Mouse (Mus musculus) right cerebral cortex, postnatal 10 days (tissue): Measurements from ENCODE around the gene Fut2.

Experiments
- DNase-seq, 2 experiments: peaks; one replicate each; pipeline ENCODE4 v3.0.0; 2021; ENCODE audit warnings: low spot score in 2 of 2

Fut2 gene

DNA sequence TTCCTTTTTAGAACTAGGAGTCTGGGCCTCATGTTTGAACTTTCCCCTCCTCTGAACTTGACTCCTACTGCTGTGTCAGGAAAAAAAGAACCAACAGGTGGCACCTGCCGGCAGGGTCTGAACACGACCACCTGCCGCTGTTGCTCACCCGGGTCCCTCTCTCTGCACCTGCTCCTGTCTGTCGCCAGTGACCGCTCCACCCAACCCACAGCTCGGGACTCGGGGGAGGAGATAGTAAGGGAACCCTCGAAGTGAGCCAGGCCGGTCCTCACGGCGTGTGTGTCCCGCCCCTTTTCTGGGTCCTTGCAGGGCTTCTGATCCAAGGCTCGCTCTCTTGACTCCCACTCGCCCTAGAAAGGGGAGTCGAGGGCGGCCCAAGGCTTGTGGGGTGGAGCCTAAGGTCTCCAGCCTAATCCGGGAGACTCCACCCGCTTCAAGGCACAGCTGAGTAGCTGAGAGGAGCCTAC is 26.6 kb downstream of the Fut2 start, which contains the start of gene Mamstr:
Mamstr (plus strand) TSS at position 417 of the 467 bp plus-strand sequence.
- no peak for DNase-seq

DNA sequence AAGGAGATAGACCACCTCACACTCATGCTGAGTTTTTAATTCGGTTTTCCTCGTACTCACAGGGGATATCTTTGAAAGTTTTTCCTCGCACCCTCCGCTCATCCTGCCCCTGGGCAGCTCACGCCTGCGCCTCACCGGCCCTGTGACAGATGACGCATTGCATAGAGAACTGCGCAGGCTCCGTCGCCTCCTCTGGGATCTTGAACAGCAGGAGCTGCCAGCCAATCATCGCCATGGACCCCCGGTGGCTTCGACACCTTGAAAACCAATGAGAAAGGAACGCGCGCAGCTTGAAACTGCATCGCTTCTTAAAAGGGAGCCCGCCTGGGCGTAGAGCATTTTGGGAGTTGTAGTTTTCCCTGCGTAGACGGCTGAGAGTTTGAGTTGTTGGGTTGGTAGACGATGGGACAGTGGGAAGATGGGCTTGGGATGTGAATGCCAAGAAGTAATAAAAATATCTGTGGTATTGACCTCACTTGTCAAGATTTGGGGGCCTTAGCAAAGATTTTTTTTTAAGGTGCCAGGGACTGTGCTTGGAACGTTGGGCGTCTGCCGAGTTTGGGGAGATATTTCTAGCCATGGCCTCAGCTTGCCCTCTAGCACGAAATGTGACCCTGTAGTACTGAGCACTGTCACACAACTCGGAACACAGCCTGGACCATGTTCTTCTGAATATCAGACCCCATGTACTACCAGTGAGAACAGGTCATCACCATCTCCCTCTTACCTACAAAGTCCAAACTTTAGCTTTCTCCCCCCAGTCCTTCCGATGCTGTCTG is 27.4 kb downstream of the Fut2 start:
- peak; percentile 98 to 99 for DNase-seq

DNA sequence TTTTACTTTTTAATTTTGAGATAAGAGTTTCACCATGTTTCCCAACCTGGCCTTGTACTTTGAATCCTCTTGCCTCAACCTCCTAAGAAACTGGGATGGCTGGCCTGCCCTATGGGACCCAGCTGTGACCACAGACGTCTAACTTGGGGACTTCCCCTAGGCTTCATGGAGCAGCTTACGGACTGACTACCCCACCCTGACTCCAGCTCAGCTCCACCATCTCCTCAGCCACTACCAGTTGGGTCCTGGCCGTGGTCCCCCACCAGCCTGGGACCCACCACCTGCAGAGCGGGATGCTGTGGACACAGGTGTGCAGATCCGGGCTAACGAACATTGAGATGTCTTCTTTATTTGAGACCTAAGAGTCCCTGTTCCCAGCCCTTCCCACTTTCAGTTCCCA is 28.5 kb downstream of the Fut2 start:
- no peak for DNase-seq

DNA sequence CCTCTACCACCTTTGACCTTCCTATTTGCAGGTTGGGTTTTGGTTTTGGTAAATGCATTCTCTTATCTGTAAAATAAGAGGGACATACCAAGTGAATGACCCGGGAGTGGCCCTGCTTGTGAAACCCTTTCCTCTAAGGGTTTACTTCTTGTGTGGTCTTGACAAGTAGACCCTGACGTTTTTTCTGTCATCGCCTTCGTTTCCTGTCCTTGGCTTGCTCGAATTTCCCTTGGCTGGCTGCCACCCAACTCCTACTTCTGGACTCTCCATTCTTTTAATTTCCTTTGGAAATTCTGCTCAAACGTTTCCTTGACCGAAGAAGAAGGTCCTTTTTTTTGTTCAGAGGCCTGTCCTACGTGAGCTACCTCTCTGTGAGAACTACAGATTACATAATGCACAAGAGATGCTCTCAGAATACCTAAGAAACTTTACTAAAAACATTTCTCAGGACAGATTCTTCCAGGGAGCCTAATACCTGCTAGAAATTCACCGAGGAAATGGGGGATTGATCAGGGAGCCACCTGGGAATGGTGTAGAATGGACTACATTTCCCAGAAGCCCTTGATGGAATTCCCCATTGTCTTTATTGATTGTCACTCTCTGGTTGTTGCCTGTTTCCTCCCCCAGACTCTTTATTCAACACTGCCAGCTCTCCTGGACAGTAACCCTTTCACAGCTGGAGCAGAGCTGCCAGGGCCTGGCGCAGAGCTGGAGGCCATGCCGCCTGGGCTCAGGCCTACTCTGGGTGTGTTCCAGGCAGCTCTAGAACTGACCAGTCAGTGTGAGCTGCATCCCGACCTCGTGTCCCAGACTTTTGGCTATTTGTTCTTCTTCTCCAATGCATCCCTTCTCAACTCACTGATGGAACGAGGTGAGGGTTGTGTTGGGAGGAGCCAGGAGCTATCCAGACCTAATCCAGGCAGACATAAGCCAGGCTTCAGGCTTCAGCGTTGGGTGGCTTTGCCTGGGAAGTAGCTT is 30.2 kb downstream of the Fut2 start:
- no peak for DNase-seq

- no peak for DNase-seq
Observed at GRCm38 (mm10) chr7:45634946-45635681, 31.1 kb downstream of the Fut2 start.

DNA sequence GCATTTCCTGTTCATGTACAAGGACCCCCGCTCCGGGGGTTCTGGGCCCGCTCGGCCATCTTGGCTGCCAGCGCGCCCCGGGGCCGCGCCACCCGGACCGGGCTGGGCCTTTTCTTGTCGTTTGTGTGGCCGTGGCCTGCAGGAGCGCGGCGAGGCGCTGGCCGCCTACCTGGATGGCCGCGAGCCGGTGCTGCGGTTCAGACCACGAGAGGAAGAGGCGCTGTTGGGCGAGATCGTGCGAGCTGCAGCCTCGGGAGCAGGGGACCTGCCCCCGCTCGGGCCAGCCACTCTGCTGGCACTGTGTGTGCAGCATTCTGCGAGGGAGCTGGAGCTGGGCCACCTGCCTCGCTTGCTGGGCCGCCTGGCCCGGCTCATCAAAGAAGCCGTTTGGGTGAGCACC is 33.7 kb downstream of the Fut2 start:
- DNase-seq, result peak in 1 of 2 experiments; percentile 47

GRCm38 (mm10) chr7:45630064-45630907 is 35.9 kb downstream of the Fut2 start:
- DNase-seq, result no peak

- peak; percentile 85 to 90 for DNase-seq
Observed at GRCm38 (mm10) chr7:45628364-45629294, 37.6 kb downstream of the Fut2 start.

DNA sequence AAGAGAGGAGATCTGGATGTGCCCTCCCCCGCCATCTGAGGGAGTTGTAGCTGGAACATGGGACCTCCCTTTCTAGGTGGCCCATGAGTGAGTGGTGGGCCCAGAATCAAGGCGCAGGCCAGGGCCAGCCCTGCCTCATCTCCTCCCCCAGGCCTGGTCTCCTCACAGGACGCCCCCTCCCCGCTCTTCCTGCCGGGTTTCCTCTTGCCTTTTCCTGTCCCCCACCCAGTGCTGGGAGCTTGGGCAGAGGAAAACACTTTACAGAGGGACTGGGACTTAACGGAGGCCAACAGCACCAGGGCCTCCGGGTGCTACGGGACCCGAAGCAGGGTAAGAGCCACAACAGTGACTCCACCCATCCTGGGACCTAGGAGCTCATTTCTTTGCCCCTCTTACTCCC is 38.9 kb downstream of the Fut2 start, which contains the start of gene Rasip1:
Rasip1 (plus strand) TSS at position 228 of the 400 bp plus-strand sequence.
- no peak for DNase-seq

- no peak for DNase-seq
Observed at GRCm38 (mm10) chr7:45626571-45627076, 39.6 kb downstream of the Fut2 start.

- DNase-seq, result no peak
Observed at GRCm38 (mm10) chr7:45625481-45625880, 40.7 kb downstream of the Fut2 start.

- DNase-seq, result no peak
Observed at GRCm38 (mm10) chr7:45624718-45625117, 41.5 kb downstream of the Fut2 start.

- no peak for DNase-seq
Observed at GRCm38 (mm10) chr7:45623507-45623906, 42.7 kb downstream of the Fut2 start.

DNA sequence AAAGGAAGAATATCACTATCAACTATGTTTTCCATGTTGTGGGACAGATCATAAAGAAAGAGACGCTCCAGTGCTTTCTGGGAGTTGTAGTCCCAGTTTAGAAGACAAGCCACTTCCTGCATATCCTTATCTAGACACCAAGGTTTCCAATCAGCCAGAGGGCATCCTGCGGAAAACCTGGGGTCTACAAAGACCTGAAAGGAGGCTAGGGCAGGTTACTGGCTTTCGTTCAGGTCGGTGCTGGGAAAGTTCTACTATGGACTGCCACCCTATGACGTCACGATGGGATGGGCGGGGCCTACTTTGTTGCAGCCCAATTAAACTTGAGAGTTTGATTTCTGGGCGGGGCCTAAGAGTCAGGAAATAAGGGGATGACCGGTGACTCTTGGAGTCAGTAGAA is 44.8 kb downstream of the Fut2 start, which contains the start of gene Izumo1:
Izumo1 (plus strand) TSS at position 369 of the 400 bp plus-strand sequence.
- DNase-seq, result no peak

DNA sequence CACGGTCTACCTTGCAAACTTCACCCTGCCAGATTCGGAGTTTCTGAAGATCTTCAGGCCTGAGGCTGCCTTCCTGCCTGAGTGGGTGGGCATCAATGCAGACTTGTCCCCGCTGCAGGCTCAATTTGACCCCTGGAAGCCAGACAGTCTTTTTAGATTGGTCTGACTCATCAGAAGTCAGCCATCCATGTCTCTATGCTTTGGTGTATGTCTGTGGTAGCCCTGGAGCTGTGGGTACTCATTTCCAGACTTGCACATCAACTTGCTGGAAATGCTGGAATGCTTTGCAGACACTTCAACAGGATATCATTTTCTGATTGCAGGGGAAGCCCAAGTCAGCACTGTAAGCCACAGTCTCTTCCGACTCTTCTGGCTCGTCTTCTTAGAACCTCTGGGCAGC is 46.6 kb downstream of the Fut2 start:
- DNase-seq, result no peak

DNA sequence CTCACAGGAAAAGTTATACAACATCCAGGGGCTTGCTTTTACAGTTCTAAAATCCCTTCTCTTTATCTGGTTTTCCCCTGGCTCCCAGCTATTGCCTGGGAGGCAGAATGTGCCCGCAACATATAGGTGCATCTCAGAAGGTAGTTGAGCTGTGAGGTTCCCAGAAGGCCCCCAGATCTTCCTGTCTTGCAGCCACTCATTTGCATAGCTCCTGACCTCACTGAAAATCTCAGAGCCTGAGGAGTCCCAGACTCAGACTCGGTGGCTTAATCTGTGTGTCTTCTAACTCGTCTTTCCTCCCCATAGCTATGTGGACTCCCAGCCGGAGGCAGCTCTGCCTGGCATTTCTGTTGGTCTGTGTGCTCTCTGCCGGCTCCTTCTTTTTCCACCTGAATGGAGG is 47.9 kb downstream of the Fut2 start:
- no peak for DNase-seq

- no peak for DNase-seq
Observed at GRCm38 (mm10) chr7:45617042-45617695, 49.0 kb downstream of the Fut2 start, which contains the start of gene Fut1. Fut1 (plus strand) TSS chr7:45617289.

DNA sequence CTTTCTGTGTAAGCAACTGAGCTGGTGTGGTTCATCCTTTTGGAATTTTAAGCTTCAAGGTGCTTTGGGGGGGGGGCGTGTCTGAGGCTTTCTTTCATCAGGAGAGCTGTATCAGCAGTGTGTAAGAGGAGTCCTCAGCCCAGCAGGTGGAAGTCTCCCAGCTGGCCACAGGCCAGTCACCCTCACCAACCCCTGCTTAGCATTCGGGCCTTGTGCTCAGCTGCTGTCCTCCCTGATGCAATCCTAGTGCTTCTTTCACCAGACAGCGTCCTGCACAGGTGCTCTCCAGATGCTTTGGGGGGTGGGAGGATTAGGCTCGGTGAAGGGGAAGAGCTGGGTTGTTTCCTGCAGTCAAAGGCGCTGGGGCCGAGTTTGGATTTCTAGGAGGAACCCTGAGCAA is 49.9 kb downstream of the Fut2 start:
- DNase-seq, result no peak

DNA sequence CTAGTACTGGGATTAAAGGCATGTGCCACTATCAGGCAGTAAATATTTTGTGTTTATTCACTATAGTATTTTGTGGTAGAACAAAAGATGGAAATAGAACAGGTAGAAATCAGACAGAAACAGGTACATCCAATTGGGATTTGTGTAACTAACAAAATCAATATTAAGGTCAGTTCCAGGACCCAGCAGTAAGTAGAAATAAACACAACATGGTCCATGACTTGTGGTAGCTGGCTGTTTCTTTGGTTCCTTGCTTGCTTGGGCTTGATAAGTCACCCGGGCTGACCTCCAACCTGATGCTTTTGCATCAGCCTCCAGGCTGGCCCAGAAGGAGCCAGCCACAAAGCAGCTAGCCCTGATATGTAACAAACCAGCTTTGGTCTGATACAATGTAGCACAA is 56.7 kb downstream of the Fut2 start:
- no peak for DNase-seq
